ENCODE assay signal across 8 mouse cellular contexts in genomic region chr8:71612141-71612540, GRCm38 (mm10). TPM values are rescaled to one million over a fixed set of nuclear protein-coding genes. Genes with fewer than 3 reads are reported as not detected.
DNase-seq lines count a peak whose midpoint lies in the region; ATAC-seq and TF ChIP-seq lines count a peak whose summit lies in the region.

No protein-coding gene starts in this region.

- H3K27ac ChIP-seq in kidney, embryonic 14.5 days (ENCODE audit: low read depth, low read length), result no peak overlapping the region
- H3K27ac ChIP-seq in bone marrow macrophage, adult 2 months (ENCODE audit: insufficient read depth, low read depth, low read length), result peak overlapping the region; percentile 78; the same call in 1 of the 2 replicates
- no peak overlapping the region for H3K27ac ChIP-seq in hindbrain, postnatal 0 days
- no peak overlapping the region for H3K27ac ChIP-seq in midbrain, postnatal 0 days (ENCODE audit: low read depth, low read length)

- H3K4me1 ChIP-seq in kidney, embryonic 14.5 days (ENCODE audit: control insufficient read depth, insufficient read depth, low read length), result peaks cover 11% of the 10 kb centered on the region
- peaks cover 27% of the 10 kb centered on the region for H3K4me1 ChIP-seq in bone marrow macrophage, adult 2 months (ENCODE audit: control insufficient read depth, insufficient read depth, low read length)
- peaks cover 11% of the 10 kb centered on the region for H3K4me1 ChIP-seq in hindbrain, postnatal 0 days (ENCODE audit: insufficient read depth, low read length)
- 0 out of 2 replicates have a peak, but pooled peaks cover 6% of the 10 kb centered on the region for H3K4me1 ChIP-seq in midbrain, postnatal 0 days (ENCODE audit: insufficient read depth, low read length)

- H3K36me3 ChIP-seq in kidney, embryonic 14.5 days (ENCODE audit: control insufficient read depth, insufficient read depth, low read length), result peaks cover 29% of the 10 kb centered on the region
- H3K36me3 ChIP-seq in hindbrain, postnatal 0 days (ENCODE audit: insufficient read depth, low read length), result peaks cover 21% of the 10 kb centered on the region
- H3K36me3 ChIP-seq in midbrain, postnatal 0 days (ENCODE audit: insufficient read depth, low read length), result peaks cover 21% of the 10 kb centered on the region

- TF ChIP-seq CTCF in bone marrow macrophage, adult 2 months (IDR thresholded peaks at IDR 0.05; ENCODE audit: low read depth, low read length), result no peak
- no peak for TF ChIP-seq CTCF in hindbrain, postnatal 0 days (IDR thresholded peaks at IDR 0.05; ENCODE audit: low read depth)
- no peak for TF ChIP-seq CTCF in midbrain, postnatal 0 days (IDR thresholded peaks at IDR 0.05)

- peak overlapping the region; percentile 56 for H3K4me2 ChIP-seq in kidney, embryonic 14.5 days (replicated peaks; ENCODE audit: low read depth, low read length)
- peak overlapping the region; percentile 88 for H3K4me2 ChIP-seq in hindbrain, postnatal 0 days (ENCODE audit: low read depth, low read length)
- H3K4me2 ChIP-seq in midbrain, postnatal 0 days (ENCODE audit: low read depth, low read length, poor library complexity, severe bottlenecking), result peak overlapping the region; percentile 81

- no peaks in the 10 kb centered on the region for H3K27me3 ChIP-seq in kidney, embryonic 14.5 days (ENCODE audit: control insufficient read depth, insufficient read depth, low read length)
- no peaks in the 10 kb centered on the region for H3K27me3 ChIP-seq in hindbrain, postnatal 0 days (ENCODE audit: insufficient read depth, low read length)
- no peaks in the 10 kb centered on the region for H3K27me3 ChIP-seq in midbrain, postnatal 0 days (ENCODE audit: insufficient read depth, low read length)

- H3K9me3 ChIP-seq in kidney, embryonic 14.5 days (ENCODE audit: control insufficient read depth, low read length), result no peaks in the 10 kb centered on the region
- H3K9me3 ChIP-seq in hindbrain, postnatal 0 days (ENCODE audit: low read length), result no peaks in the 10 kb centered on the region
- no peaks in the 10 kb centered on the region for H3K9me3 ChIP-seq in midbrain, postnatal 0 days (ENCODE audit: low read length)

- H3K9ac ChIP-seq in kidney, embryonic 14.5 days (ENCODE audit: low read depth, low read length), result peak overlapping the region; percentile 73
- peak overlapping the region; percentile 85 for H3K9ac ChIP-seq in hindbrain, postnatal 0 days (replicated peaks; ENCODE audit: low read length)
- H3K9ac ChIP-seq in midbrain, postnatal 0 days (replicated peaks; ENCODE audit: low read length, poor library complexity, severe bottlenecking), result peak overlapping the region; percentile 76; the same call in 1 of the 2 replicates

- intact Hi-C loops in left cerebral cortex, postnatal 25 days (cut with DNase I), result no loop called here

- 56% methylated on average over 5 of the region's 5 CpGs for WGBS in kidney, embryonic 14.5 days
- 40% methylated on average over 5 of the region's 5 CpGs for WGBS in hindbrain, postnatal 0 days
- 31% methylated on average over 5 of the region's 5 CpGs for WGBS in midbrain, postnatal 0 days

- peak overlapping the region; percentile 67 for H3K4me3 ChIP-seq in kidney, embryonic 14.5 days (ENCODE audit: low read length)
- peak overlapping the region; percentile 82 for H3K4me3 ChIP-seq in bone marrow macrophage, adult 2 months (ENCODE audit: insufficient read depth, low read length)
- peak overlapping the region; percentile 89 for H3K4me3 ChIP-seq in hindbrain, postnatal 0 days (ENCODE audit: low read length)
- H3K4me3 ChIP-seq in midbrain, postnatal 0 days (ENCODE audit: low read depth, low read length), result peak overlapping the region; percentile 77

- ATAC-seq in kidney, embryonic 14.5 days (ENCODE audit: low FRiP score, low TSS enrichment), result no peak
- ATAC-seq in hindbrain, postnatal 0 days, result no peak
- no peak for ATAC-seq in midbrain, postnatal 0 days (ENCODE audit: low FRiP score)

- TF ChIP-seq POLR2A in bone marrow macrophage, adult 2 months (IDR thresholded peaks at IDR 0.05; ENCODE audit: borderline replicate concordance, low read depth, low read length), result no peak

- no peak for DNase-seq in kidney, adult 11 months
- no peak for DNase-seq in hindbrain, postnatal 0 days (ENCODE audit: low spot score)
- no peak for DNase-seq in midbrain, postnatal 0 days (ENCODE audit: low spot score)
- DNase-seq in right cerebral cortex, postnatal 10 days (ENCODE audit: low spot score in 2 of 2), result no peak
- DNase-seq in gastrocnemius, postnatal 10 days, result no peak
- DNase-seq in left cerebral cortex, postnatal 25 days (ENCODE audit: low spot score in 2 of 2), result no peak

RNA-seq across cellular contexts. Expression of gene Colgalt1, which starts 1.3 kb away (rescaled TPM):
- polyA plus RNA-seq in kidney, embryonic 14.5 days (2014; fragmentation: Nextera tagmentation; extraction: Ambion mirVana), result 61.4 and 76.8 TPM in 2 replicates
- polyA plus RNA-seq in bone marrow macrophage, adult 2 months (2012; ENCODE audit: insufficient read depth, insufficient read length, missing spikeins), result 111 and 113 TPM in 2 replicates
- total RNA-seq in hindbrain, postnatal 0 days (2014; rRNA removed), result 95.9 and 121 TPM in 2 replicates
- polyA plus RNA-seq in hindbrain, postnatal 0 days (2015; fragmentation: Nextera tagmentation; extraction: Ambion mirVana), result 55.3 and 56.7 TPM in 2 replicates
- 104 and 106 TPM in 2 replicates for total RNA-seq in midbrain, postnatal 0 days (2014; rRNA removed)
- 62.8 TPM in 2 replicates for polyA plus RNA-seq in midbrain, postnatal 0 days (2015; fragmentation: Nextera tagmentation; extraction: Ambion mirVana)
- total RNA-seq in gastrocnemius, postnatal 10 days (2021), result 10 to 100 TPM; 43.3 to 56.1 TPM
- 10 to 100 TPM; 49.3 to 51.5 TPM for total RNA-seq in left cerebral cortex, postnatal 25 days (2021)

RNA-seq across cellular contexts. Expression of gene Fam129c, which starts 14.7 kb away (rescaled TPM):
- 2.7 and 3.4 TPM in 2 replicates for polyA plus RNA-seq in kidney, embryonic 14.5 days (2014; fragmentation: Nextera tagmentation; extraction: Ambion mirVana)
- polyA plus RNA-seq in bone marrow macrophage, adult 2 months (2012; ENCODE audit: insufficient read depth, insufficient read length, missing spikeins), result 2.5 and 2.7 TPM in 2 replicates
- total RNA-seq in hindbrain, postnatal 0 days (2014; rRNA removed), result 6.0 TPM in 2 replicates
- 3.3 and 4.0 TPM in 2 replicates for polyA plus RNA-seq in hindbrain, postnatal 0 days (2015; fragmentation: Nextera tagmentation; extraction: Ambion mirVana)
- total RNA-seq in midbrain, postnatal 0 days (2014; rRNA removed), result 5.3 and 5.9 TPM in 2 replicates
- 4.5 and 4.7 TPM in 2 replicates for polyA plus RNA-seq in midbrain, postnatal 0 days (2015; fragmentation: Nextera tagmentation; extraction: Ambion mirVana)
- total RNA-seq in gastrocnemius, postnatal 10 days (2021), result 1 to 10 TPM in 1 of 2 experiments, under 1 TPM in 1; 0.40 to 3.3 TPM
- total RNA-seq in left cerebral cortex, postnatal 25 days (2021), result 1 to 10 TPM; 3.6 to 4.2 TPM

RNA-seq across cellular contexts. Expression of gene Pgls, which starts 20.2 kb away (rescaled TPM):
- 283 and 289 TPM in 2 replicates for polyA plus RNA-seq in kidney, embryonic 14.5 days (2014; fragmentation: Nextera tagmentation; extraction: Ambion mirVana)
- 83.5 and 88.9 TPM in 2 replicates for polyA plus RNA-seq in bone marrow macrophage, adult 2 months (2012; ENCODE audit: insufficient read depth, insufficient read length, missing spikeins)
- 344 and 379 TPM in 2 replicates for total RNA-seq in hindbrain, postnatal 0 days (2014; rRNA removed)
- polyA plus RNA-seq in hindbrain, postnatal 0 days (2015; fragmentation: Nextera tagmentation; extraction: Ambion mirVana), result 272 and 275 TPM in 2 replicates
- total RNA-seq in midbrain, postnatal 0 days (2014; rRNA removed), result 333 and 399 TPM in 2 replicates
- polyA plus RNA-seq in midbrain, postnatal 0 days (2015; fragmentation: Nextera tagmentation; extraction: Ambion mirVana), result 293 and 300 TPM in 2 replicates
- 10 to 100 TPM; 49.3 to 54.5 TPM for total RNA-seq in gastrocnemius, postnatal 10 days (2021)
- 10 to 100 TPM; 35.1 to 38.7 TPM for total RNA-seq in left cerebral cortex, postnatal 25 days (2021)

RNA-seq across cellular contexts. Expression of gene Slc27a1, which starts 43.5 kb away (rescaled TPM):
- 26.5 and 30.9 TPM in 2 replicates for polyA plus RNA-seq in kidney, embryonic 14.5 days (2014; fragmentation: Nextera tagmentation; extraction: Ambion mirVana)
- 85.4 and 86.3 TPM in 2 replicates for polyA plus RNA-seq in bone marrow macrophage, adult 2 months (2012; ENCODE audit: insufficient read depth, insufficient read length, missing spikeins)
- total RNA-seq in hindbrain, postnatal 0 days (2014; rRNA removed), result 210 and 238 TPM in 2 replicates
- 127 and 152 TPM in 2 replicates for polyA plus RNA-seq in hindbrain, postnatal 0 days (2015; fragmentation: Nextera tagmentation; extraction: Ambion mirVana)
- total RNA-seq in midbrain, postnatal 0 days (2014; rRNA removed), result 150 and 160 TPM in 2 replicates
- 99.7 and 110 TPM in 2 replicates for polyA plus RNA-seq in midbrain, postnatal 0 days (2015; fragmentation: Nextera tagmentation; extraction: Ambion mirVana)
- total RNA-seq in gastrocnemius, postnatal 10 days (2021), result 10 to 100 TPM; 39.7 to 41.1 TPM
- total RNA-seq in left cerebral cortex, postnatal 25 days (2021), result 10 to 100 TPM; 90.0 to 92.8 TPM

RNA-seq across cellular contexts. Expression of gene Nxnl1, which starts 45.7 kb away (rescaled TPM):
- polyA plus RNA-seq in kidney, embryonic 14.5 days (2014; fragmentation: Nextera tagmentation; extraction: Ambion mirVana), result 0.16 and 0.27 TPM in 2 replicates
- polyA plus RNA-seq in bone marrow macrophage, adult 2 months (2012; ENCODE audit: insufficient read depth, insufficient read length, missing spikeins), result not detected in 2 replicates
- total RNA-seq in hindbrain, postnatal 0 days (2014; rRNA removed), result not detected in 2 replicates
- 0.20 TPM in 1 of 2 replicates, not detected in the other for polyA plus RNA-seq in hindbrain, postnatal 0 days (2015; fragmentation: Nextera tagmentation; extraction: Ambion mirVana)
- 0.55 TPM in 1 of 2 replicates, not detected in the other for total RNA-seq in midbrain, postnatal 0 days (2014; rRNA removed)
- polyA plus RNA-seq in midbrain, postnatal 0 days (2015; fragmentation: Nextera tagmentation; extraction: Ambion mirVana), result 0.05 and 0.12 TPM in 2 replicates
- under 1 TPM in 1 of 2 experiments, not detected in 1; 0.14 TPM for total RNA-seq in gastrocnemius, postnatal 10 days (2021)
- under 1 TPM in 1 of 2 experiments, not detected in 1; 0.16 TPM for total RNA-seq in left cerebral cortex, postnatal 25 days (2021)
